Mouse (Mus musculus): ENCODE measurements at regions not wholly inside any gene's neighbourhood (a gene's known extent, or its start where the extent isn't known, plus 50 kb on each side); places are given as distances from the start of the nearest gene placed in this dataset.

DNA sequence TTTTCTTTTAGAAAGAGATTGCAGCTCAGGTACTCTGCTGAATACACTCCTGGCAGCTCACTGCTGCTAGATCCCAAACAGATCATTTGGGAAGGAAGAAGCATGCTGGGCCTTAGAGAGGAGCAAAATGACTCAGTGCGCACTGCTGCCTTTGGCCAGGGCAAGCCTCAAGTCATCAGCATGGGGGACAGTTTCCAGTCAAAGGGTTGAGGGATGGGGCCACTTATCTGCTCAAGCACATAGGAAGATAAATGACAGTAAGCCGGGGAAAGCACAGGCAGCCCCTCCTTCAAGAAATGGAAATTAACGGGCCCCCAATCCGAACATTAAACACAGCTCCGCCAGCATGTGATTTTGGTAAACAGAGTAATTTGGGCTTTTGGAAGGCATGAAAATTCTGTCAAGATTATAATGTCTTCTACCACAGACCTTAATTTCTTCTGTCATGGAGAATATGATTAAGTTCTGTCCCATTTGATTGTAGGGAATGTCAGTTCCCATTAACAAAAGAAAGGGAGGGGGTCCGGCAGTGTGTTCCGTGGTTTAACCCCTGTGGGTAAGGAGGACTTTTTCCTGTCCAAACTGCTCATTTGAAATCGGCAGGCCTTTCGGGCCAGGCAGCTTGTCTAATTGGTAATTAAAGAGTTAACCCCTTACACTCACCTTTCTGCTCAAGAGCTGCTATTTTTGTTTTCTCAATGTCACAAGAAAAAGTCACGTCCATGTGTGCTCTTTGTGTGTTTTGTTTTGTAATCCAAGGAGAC, 199.3 kb downstream of the Dhx15 start:
- TF ChIP-seq CTCF (IDR thresholded peaks at IDR 0.05; ENCODE audit: low read depth) = no peak
- TF ChIP-seq EP300 (IDR thresholded peaks at IDR 0.05; ENCODE audit: low read depth) = no peak
